Mouse (Mus musculus) cerebellum, postnatal 14 days (tissue): ENCODE measurements around the gene Sarnp.
"Not testable (repeated sequence)": the region's sequence is repeated elsewhere in the genome, so short reads cannot be mapped to it uniquely, and the experiment has no call there.

Experiments
- DNase-seq, 2 experiments: peaks; one replicate each; pipeline ENCODE4 v3.0.0; 2021; ENCODE audit warnings: mixed read lengths in 2 of 2

Sarnp gene

GRCm38 (mm10) chr10:128821358-128822056, 4.4 kb downstream of the Sarnp start, which contains the start of gene Ormdl2:
TSS of gene Ormdl2 (minus strand) at chr10:128821645.
- DNase-seq: peak; percentile 99 to 100

- DNase-seq: no peak
Observed at GRCm38 (mm10) chr10:128822135-128822534, 5.0 kb downstream of the Sarnp start.

DNA sequence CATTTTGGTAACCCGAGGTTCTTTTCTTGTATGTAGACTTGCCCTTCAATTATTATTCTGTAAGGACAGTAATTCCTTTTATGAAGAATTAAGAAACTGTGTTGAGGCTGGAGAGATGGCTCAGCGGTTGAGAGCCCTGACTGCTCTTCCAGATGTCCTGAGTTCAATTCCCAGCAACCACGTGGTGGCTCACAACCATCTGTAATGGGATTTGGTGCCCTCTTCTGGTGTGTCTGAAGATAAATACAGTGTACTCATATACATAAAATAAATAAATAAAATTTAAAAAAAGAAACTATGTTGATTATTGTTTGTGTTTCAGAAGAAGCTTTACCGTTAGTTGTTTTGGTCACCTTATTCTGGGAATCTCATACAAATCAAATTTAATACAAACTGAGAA, 6.0 kb downstream of the Sarnp start:
- DNase-seq: not testable (repeated sequence)

DNA sequence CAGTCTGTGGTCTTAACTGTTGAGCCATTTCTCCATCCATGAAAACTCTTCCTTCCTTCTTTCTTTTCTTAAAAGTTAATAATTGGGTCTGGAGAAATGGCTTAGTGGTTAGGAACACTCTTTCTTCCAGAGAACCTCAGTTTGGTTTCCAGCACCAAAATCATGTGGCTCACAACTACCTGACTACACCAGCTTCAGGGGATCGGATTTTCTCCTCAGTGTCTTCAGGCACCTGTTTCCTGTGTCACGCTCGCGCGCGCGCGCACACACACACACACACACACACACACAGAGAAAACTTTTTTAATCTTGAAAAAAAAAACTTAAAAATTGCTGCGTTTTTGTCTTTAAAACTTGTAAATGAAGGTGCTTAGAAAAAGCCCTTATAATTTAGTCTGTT, 6.7 kb downstream of the Sarnp start:
- no peak for DNase-seq

DNA sequence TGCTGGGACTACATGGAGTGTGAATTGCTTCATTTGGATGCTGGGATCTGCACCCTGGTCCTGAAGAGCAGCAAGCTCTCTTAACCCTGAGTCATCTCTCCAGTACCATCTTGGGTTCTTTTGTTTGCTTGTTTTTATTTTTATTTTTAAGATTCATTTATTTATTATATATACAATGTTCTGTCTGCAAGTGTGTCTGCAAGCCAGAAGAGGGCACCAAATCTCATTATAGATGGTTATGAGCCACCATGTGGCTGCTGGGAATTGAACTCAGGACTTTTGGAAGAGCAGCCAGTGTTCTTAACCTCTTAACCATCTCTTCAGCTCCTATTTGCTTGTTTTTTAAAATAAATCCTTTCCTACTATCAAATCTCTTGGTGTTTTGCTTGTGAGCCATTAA, 20.3 kb downstream of the Sarnp start:
- no peak for DNase-seq

DNA sequence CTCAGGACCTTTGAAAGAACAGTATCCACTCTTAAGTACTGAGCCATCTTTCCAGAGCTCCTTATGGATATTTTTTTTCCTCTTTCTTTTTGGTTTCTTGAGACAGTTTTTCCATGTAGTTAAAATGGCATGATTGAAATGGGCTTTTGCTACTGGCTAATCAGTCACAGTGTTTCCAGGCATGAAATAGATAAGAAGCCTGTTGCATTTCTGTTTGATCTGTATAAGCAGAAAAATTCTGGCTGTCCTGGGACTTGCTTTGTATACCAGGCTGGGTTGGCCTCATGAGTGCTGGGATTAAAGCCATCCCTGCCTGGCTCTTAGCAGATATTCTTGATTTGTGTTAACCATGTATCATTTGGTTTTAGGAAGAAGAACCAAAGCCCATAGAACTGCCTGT, 22.3 kb downstream of the Sarnp start:
- DNase-seq: no peak

- no peak for DNase-seq
Observed at GRCm38 (mm10) chr10:128840612-128841011, 23.5 kb downstream of the Sarnp start.

DNA sequence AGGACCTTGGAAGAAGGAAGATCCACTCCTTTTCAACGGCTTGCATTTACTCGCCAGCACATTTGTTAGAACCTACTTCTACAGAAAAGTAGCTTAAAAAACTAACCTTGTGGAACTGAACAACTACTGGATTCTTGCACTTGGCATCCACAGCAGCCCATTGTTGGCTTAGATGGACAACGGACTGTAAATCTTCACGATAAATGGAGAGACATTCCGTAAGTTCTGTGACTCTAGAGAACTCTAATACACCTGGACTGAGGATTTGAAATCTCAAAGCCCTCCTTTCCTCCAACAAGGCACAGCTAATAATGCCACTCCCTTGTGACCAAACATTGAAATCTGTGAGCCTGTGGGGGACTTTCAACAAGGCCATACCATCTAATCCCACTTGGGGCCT, 26.1 kb downstream of the Sarnp start:
- no peak for DNase-seq

DNA sequence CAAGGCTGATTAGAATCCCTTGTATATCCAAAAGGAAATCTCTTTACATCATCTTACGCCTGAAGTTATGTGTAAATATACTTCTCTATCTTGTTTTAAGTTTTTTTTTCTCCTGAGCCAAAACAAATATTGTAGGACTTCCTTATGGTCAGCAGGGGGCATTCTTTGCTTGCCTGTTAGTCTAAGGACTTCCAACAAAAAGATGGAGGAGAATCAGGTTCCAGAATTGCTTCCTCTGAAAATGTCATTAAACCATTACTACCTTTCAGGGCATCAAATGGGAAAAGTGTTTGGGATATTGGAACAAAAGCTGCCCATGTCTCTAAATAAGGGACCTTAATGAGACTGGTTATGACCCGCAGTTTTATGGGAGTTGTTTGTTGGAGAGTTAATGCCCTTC, 28.4 kb downstream of the Sarnp start:
- DNase-seq: peak; percentile 26 to 32

- DNase-seq: no peak
Observed at GRCm38 (mm10) chr10:128846664-128847063, 29.5 kb downstream of the Sarnp start.

DNA sequence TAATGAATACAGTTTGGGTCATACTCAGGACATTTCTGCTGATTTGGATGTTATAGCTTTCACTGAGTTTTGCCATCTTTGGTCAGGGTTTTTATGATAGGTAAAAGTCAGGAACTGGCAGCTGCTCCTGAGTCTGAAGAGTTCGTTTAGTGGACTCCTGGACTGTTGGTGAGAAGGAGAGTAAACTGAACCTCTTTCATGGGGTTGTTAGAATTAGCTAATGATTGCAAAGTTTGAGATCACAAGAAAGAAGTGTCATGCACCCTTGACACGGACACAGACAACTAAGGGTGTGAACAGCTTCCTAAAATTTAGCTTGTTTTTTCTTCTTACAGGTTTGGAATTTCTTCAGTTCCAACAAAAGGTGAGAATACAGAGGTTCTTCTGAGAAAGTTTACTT, 31.3 kb downstream of the Sarnp start:
- no peak for DNase-seq

DNA sequence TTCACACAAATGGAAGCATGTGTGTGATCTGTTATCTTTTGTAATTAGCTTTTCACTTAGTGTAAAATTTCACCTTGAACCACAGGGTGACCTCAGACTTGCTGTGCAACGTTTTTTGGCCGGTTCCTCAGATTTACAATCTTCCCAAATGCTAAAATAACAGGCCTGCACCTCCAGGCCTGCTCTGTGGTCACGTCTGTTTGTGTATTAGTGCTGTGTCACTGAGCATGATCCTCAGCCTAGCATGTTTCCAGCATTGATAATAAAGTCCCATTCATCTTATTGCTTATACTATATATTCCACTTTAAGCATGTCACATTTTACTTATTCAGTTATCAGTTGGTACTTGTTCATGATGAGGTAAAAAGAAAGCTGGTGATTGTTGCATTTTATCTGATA, 33.2 kb downstream of the Sarnp start:
- no peak for DNase-seq

- no peak for DNase-seq
Observed at GRCm38 (mm10) chr10:128861176-128861575, 44.0 kb downstream of the Sarnp start.

GRCm38 (mm10) chr10:128866042-128866441, 48.9 kb downstream of the Sarnp start:
- DNase-seq: no peak

- no peak for DNase-seq
Observed at GRCm38 (mm10) chr10:128866518-128866917, 49.4 kb downstream of the Sarnp start.

DNA sequence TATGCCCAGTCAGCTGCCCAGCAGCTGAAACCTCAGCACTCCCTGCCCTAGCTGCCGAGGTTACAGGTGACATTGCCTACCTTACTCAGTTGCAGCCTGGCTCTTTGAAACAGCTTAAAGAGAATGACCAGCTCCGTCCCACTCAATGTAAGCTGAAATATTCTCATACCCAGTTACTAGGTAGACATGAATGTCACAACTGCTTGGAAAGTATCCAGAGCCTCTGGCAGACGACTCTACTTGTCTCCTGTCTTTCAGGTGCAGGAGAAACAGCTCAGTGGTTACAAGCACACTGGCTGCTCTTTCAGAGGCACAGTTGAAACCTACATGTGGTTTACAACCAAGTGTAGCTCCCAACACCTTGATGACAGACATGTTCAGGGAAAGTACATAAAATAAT, 53.2 kb downstream of the Sarnp start:
- no peak for DNase-seq

GRCm38 (mm10) chr10:128878291-128878690, 61.2 kb downstream of the Sarnp start:
- DNase-seq: no peak

GRCm38 (mm10) chr10:128878811-128879210, 61.7 kb downstream of the Sarnp start:
- DNase-seq: no peak

DNA sequence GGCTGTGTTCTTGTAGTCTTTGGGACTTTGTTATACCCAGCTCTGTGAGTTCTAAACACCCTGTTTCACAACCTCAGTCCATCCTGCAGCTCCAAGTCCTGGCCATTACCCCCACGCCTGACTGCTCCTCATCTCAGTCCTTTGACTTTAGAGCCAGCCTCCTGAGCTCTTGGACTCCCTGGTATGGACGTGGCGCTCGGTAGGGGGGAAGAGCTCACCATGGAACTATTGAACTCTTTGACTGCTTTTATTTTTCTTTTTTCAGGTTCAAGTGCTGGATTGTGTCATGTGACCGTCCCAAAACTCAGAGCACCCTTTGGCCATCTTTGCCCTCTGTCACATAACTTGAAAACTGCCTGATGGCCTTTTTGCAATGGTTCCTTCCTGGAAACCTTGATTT, 64.9 kb downstream of the Sarnp start:
- no peak for DNase-seq

GRCm38 (mm10) chr10:128888941-128889827, 72.1 kb downstream of the Sarnp start:
- peak in 1 of 2 experiments; percentile 25 for DNase-seq

GRCm38 (mm10) chr10:128889846-128890245, 72.7 kb downstream of the Sarnp start:
- no peak for DNase-seq

DNA sequence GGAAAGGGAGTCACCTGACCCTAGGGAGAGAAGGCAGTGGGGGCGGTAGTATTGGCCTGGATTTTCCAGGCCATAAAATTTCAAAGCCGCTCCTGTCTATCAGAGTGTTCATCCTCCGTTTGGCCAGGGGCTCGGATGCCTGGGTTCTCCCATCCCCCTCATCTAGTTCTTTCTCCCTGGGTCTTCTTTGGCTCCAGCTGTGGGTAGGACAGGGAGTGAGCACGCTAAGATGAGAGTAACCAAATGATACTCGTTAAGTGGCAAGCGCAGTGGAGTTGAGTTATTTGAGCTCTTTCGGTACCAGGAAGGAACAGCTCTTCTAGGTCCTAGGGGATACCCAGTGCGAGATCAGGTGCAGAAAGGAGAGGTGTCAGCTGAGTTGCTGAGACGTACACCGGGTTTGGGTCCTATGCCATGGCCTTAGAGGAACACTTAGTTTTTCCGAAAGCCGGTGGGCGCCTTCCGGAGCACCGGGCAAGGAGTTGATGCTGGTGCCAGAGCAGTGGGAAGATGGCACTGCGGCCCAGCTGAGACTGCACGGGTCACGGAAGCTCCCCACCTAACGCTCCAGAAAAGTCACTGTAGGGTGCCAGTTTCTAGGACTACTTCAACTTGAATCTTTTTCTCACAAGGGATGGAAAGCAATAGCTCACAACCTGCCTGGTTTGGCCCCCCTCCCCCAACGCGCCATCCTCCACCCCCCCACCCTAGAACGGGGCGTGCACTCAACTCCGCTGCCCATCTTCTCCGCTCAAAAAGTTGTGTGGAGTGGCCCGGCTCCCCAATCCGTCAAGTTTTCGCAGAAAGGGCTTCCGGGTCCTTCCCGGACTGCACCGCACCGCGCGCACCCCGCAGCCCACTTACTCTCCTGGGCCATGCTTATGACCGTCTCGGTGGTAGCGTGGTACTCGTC, 73.5 kb downstream of the Sarnp start:
- peak in 1 of 2 experiments; percentile 35 for DNase-seq
